Mouse (Mus musculus) kidney, postnatal 36 days (tissue): ENCODE data around the gene Dpp8.
A peak's percentile ranks its signal among the peaks of the same experiment; 100 is the strongest.

Experiments used
- DNase-seq, 2 experiments: peaks; one replicate each; pipeline ENCODE4 v3.0.0; 2021 to 2022; ENCODE audit warnings: mixed read lengths in 2 of 2

Gene Dpp8

DNA sequence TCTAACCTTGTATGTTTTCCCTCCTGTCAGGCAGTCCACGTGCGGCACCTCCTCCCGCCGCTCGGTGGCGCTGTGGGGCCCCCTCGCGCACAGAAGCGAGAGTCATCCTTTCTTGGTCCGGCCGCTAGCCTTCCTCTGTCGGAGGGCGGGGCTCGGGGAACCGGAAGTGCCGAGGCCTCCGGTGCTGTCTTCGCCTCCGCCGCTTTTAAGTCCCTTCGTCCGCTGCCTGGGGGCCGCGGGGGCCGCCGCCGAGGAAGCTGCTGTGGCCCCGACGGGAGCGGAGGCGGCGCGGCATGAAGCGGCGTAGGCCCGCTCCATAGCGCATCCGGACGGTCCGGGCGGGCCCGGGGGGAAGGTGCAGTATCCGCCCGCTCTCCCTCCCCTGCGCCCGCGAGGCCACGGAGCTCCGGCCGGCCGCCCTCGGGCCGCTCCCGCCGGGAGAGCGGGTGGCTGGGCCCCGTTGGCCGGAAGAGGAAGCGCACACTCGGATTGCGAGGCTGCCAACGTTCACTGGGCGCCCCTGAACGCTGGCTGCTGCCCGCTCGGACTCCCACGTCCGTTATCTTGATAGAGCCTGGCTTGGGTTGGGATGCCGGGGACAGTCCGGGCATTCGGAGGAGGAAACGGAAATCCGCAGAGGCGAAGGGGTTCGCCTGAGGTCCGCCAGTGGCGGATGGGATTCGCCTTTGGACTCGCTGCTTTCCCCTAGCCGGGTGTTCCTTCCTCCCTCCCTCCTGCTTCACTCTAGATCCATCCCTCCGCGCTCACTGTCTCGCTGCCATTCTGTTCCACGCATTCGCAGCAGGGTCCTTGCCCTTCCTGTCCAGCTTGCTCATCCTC lies at the start of gene Dpp8:
TSS of gene Dpp8 (plus strand) at position 146 of the 840 bp plus-strand sequence.
- DNase-seq: peak; percentile 96 to 97

DNA sequence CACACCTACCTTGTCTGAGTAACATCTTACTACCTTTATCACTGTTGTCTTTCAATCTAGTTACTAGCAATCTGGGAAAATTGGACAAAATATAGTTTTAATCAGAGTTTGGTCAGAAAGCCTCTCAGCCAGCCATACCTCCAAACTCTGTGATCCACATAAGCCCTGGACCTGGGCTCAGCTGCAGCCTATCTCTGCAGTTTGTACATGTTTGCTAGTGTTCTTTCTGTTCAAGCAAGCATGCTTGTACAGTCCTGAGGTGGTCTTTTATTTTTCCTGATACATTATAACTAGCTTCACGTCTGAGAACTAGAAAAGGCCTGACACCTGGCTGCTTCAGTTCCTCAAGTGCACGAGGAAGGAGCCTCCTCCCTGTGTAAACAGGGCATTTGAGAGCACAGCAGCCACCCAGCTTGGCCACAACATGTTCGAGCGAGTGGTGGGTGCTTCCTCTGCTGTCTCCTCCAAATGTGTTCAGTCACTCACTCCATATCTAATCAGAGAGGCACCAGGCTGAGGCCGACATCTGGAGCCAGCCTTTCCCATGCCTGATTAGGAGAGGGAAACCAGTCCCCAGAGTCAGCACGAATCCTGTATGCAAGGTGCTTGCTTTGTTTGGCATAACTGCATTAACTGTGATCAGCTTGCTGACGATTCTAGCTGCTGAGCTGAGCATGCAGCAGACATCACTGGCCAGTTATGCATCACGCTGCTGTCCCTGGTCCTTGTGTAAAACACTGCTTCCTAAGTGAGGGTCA lies 47.0 kb upstream of the Dpp8 start:
- no peak for DNase-seq

DNA sequence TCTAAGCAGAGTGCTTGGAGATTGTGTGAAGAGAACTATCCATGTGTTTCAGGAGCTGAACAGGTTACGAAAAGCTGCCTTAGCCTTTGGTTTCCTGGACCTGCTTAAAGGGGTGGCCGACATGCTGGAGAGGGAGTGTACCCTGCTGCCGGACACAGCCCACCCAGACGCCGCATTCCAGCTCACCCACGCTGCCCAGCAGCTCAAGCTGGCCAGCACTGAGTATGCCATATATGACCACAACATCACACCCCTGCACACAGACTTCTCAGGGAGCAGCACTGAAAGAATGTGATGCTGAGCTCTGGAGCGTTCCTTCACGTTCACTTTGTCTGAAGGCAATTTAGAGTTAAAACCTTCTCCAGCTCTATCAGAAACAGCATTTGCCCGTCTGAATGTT lies 46.4 kb upstream of the Dpp8 start:
- no peak for DNase-seq

DNA sequence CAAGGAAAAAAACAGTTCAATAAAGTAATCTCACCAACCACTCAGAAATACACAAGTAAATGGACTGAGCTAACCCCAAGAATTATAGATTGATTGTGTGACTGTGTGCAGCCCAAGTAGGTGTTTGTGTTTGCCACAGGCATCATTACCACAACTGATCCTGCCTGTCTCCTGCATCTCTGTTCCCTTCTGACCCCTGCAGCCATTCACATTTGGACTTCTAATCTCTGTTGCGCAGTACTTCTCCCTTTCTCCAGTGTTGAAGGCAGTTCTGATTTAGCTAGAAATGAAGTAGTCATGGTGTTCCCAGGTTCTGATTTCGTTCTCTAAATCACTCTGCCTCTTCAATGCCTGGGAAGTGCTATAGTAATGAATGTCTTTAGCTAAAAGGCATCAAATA lies 44.6 kb upstream of the Dpp8 start:
- DNase-seq: no peak

DNA sequence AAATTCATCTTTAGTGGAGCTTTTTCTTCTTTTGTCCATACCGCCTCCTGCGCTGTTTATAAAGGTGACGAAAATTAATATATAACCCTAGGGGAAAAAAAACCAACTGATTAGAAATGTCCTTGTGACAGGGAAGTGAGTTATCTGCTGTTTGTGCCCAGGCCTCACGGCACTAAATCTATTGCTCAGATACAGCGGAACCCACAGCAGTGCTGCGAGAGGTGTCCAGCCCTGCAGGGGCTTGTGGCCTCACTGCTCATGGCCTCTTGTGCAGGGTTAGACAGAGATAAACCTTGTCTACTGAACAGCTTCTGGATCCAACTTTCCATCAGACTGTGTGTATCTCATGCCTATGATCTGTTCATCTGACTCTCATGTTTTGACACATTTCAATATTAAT lies 43.8 kb upstream of the Dpp8 start:
- DNase-seq: no peak

DNA sequence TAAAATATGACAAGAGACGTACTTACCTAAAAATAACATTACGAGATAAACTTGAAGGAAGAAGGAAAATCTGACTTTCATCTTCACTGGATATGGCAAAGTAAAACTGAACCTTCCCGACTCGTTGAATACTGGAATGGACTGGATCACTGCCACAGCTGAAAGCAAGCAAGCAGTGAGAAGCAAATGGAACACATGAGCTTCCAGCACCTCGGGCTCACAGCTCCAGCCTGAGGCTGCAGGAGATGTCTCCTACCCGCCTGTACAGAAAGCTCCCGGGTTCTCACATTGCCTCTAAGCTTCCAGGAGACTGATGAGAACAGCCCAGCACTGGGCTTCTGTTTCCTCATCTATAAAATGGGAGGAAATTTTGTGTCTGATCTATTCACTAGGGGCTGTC lies 41.9 kb upstream of the Dpp8 start:
- DNase-seq: no peak

DNA sequence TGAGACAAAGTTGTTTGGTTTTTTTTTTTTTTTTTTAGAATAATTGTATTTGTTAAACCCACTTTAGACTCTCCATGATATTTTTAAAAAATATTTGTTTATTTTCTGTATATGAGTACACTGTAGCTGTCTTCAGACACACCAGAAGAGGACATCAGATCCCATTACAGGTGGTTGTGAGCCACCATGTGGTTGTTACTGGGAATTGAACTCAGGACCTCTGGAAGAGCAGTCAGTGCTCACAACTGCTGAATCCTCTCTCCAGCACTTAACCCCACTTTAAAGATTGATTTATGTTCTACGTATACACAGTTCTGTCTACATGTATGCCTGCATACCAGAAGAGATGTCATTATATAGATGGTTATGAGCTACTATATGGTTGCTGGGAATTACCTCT lies 36.8 kb upstream of the Dpp8 start:
- peak in 1 of 2 experiments; percentile 12 for DNase-seq

DNA sequence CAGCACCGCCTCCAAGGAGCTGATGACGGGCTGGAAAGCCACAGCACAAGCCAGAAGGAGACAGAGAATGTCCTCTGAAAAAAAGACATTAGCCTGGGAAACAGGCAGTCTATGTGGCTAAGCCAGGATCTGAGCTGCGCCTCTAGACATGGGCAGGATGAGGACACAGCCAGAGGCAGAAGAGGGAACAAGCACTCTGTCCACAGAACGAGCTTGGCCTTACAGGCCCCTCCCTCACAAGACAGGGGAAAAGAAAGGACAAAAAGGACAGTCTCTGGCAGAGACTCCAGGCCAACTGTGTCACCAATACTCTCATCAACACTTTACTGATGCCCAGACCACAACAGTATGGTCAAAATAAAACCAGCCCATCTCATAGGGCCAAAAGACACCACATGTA lies 30.7 kb upstream of the Dpp8 start:
- DNase-seq: no peak

DNA sequence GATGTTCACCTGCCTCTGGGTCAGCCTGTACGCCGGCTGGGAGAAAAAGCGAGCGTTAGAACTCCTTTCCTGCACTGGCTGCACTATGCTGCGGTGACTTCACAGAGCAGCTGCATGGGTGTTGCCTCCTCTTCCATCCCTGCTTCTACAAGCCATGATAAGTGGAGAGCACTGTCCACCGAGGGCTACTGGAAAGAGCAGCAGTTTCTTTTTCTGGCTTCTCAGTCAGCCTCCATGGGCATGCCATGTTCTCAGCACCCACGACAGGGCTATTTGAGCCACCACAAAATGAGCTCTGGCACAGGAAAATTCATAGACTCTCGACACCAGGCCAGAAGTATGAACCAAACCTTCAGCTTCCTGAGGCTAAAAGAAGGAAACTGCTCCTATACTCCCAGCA lies 26.5 kb upstream of the Dpp8 start:
- no peak for DNase-seq

DNA sequence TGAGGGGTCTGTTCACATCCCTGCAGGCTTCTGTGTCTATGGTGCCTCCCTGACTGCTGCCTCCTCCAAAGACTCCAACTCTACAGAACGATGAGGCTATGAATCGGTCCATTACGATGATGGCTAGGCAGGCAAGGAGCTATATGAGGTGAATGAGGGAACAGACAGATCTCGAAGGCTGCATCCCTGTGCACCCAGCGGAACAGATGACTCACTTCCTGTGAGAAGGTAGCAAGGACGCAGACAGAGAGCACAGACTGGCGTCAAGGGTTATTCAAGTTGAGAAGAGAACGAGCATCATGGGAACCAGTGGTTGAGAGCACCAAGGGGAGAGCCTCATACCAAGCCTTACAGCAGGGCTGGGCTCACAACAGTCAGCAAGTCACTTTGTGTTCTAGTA lies 21.6 kb upstream of the Dpp8 start:
- DNase-seq: no peak

DNA sequence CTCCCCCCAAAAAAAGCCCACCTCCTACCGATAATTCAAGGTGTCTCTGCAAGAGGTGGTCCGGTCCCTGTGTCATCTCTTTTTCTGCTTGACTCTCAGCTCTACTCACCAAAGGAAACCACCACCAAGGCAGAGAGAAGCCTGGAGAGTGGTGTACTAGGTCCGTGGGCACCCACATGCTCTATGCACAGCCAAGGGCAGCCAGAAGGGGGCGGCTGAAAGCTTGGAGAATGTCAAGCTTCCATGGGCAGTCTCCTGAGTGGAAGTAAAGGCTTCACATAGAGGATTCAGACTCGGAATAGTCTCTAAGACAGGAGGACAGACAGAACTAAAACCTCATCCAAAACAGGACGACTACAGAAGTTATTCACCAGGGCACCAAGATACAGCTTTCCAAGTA lies 20.9 kb upstream of the Dpp8 start:
- peak in 1 of 2 experiments; percentile 70 for DNase-seq

DNA sequence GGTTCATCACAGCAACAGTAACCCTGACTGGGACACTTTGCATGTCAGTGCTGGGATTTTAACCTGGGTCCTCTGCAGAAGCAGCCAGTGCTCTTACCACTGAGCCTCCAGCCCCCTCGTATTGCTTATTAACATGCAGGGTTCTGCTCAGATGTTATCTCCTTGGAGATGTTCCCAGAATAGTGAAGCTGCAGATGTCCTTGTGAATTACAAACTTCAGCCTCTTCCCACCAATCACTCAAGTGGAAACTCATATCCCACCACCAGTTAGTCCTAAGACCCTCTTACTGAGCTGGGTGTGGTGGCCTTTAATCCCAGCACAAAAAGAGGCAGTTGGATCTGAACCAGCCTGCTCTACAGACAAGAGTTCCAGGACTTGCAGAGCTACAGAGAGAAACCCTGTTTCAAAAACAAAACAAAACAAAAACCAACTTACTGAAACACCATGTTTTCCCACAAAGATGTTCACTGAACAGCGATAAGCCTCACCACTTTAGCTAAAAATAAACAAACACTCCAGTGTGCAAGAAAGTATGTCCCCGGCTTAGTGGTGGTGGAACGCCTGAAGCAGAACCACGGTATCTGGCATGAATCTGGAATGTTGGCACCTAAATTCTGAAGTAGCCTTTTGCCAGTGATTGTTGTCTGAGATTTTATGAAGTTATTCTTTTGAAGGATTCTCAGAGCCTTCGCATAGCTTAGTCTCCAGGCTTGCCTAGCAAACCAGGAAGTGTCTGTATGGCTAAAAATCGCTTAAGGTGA lies 16.6 kb upstream of the Dpp8 start:
- DNase-seq: no peak

DNA sequence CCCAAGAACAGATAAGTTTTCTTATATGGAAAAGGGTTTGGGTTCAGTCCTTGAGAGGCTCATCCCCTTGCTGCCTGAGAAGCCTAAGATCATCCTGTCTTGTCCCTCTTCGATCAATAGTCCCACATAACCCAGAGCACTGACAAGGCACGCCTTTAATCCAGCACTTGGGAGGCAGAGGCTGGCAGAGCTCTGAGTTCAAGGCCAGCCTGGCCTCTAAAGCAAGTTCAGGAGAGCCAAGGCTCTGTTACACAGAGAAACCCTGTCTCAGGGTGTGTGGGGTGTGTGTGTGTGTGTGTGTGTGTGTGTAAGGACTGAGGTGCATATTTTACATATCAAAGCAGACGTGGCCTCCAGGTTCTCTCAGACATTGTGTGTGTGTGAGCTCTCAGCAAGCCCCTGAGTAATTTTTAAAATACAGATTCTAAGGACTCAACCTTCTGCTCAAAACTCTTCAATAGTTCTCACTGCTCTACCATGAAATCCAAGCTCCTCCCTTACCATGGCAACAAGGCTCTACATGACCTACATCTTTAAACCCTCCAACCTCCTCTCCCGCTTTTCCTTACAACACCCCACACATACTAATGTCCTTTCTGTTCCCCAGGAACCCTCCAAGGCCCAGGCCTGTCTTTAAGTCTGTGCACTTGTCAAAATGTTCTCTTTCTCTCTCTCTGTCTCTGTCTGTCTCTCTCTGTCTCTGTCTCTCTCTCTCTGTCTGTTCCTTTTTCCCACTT lies 15.8 kb upstream of the Dpp8 start:
- no peak for DNase-seq

DNA sequence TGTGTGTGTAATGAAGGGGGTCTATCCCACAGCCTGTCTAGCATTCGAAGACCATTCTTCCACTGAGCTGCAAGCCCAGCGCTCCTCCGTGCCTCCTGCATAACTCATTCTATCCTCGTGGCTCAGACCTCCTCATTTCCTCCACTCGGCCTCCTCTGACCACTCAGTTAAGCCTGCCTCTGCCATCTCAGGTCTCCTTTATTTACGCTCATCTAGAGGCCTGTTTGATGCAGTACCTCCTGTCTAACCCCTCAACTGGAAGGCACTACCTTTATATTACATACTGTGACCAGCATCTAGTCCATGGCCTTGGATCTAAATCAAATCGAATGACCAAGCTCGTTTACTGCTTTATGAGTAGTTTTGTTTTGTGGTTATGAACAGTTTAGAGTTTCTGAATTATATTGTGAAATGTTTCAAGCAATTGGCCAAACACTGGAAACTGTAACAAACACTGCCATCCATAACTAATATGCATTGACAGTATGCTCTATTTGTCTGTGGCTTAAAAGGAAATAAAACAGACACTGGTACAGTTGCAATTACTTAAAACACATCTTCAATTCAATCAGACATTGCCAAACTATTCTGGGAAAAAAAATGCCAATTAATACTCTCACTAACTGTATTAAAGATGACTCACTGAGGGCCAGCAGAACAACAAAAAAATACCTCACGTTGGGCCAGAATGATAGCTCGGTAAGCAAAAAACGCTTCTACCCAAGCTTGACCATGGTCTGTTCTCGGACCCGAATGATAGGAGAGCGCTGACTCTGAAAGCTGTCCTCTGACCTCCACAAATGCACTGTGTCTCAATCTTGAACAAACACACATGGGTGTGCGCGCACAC lies 15.0 kb upstream of the Dpp8 start:
- DNase-seq: no peak

DNA sequence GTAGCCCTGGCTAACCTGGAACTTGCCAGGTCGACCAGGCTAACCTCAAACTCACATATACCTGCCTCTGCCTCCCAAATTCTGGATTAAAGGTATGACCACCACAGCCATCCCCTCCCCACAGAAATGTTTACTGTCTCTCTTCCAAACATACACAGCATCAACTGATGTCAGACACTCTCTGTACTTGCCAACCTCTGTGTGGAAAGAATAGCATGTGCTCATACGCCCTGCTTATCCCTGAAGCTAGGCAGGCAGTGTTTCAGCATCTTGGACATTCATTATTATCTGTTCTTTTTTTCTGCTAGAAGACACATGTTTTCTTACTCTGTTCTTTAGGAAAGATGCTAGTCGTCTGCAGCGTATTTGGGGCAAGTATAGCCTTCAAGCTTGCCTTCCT lies 14.3 kb upstream of the Dpp8 start:
- DNase-seq: no peak

DNA sequence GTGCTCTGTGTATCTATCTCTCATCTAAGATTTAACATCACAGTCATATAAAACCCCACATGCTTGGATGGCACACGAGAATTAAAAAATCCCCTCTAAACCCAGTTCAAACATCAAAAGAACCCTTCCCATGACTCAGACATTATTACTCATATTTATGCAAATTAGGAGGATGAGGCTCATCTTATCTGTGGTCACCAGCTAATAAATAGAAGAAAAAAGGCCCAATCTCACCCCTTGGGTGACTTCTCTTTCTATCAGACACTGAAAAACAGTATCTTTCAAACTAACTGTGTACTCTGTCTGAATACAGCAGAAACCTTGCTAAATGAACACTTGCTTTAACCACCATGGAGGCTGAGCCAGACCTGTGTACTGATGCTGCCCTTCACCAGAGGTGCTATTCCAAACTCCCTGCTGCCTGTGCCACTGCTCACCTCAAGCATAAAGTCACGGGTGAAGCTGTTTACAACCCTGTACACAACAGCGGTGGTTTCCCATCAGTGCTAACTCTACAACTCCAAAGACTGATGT lies 13.6 kb upstream of the Dpp8 start:
- no peak for DNase-seq

DNA sequence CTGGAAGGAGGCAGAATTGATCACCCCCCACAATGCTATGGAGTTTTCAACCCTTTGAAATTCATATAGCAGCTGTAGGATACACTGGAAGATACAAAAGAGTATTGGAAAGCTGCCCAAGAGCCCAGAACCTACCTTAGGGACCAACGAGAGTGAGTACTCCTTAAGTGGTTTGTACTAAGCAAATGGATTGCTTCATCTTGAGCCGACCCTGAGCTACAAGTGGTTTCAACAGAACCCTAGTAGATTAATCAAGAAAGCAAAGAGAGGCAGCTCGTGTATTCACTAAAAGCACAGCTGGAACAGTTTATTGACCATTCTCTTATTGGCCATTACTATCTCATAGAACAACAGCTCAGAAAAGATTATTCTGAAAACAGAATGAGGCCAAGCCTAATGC lies 13.1 kb upstream of the Dpp8 start:
- no peak for DNase-seq

DNA sequence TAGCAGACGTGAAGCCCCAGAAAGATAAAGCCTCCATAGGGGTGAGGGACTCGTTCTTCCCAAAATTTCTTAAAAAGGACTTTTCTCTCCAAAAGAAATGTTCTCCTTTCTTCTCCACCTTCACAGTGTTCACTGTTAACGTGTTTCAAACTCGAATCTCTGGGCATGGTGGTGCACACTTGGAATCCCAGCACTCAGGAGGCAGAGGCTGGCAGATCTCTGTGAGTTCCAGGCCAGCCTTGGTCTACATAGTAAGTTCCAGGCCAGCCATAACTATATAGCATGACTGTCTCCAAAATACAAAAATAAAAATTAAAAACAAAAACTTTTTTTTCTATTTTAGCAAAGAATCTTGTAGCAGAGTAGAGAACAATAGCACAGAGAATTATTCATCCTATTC lies 12.1 kb upstream of the Dpp8 start:
- DNase-seq: no peak

DNA sequence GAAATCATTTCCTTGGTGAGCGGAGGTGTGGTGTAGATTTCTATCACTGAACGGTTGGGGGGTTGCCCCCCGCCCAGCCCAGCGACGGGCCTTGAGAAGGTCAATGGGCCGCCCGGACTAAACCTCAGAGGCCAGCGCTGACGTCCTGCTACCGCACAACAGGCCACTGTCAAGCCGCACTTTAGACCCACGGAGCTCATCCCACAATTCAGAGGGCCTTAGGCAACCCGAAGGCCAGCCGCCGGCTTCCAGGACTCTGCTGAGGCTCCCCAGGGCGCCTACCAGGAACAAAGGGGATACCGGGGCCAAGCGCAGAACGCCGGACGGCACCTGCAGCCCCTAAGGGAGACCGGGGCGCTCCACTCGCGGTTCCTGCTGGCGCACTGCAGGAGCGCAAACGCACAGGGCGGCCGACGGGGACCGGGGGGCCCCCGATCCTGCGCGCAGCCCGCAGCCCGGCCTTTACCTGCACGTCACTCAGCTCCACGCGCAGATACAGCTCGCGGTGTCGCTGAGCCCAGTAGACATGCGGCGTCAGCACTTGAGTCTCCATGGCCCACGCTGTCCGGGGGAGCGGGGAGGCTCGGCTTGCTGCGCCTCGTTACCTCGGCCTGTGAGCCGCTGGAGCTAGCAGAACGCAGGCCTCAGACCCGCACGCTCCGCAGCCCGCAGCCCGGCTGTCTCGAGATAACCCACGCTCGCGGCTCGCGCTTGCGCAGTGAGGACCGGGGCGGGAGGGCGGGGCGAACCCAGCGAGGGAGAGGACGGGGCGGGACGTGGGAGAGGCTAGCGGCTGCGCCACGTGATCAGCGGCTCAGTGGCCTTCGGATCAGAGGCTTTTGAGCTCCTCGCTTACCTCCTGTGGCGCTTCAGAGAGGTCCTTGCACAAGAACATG lies 11.0 kb upstream of the Dpp8 start, which contains the start of gene Hacd3:
TSS of gene Hacd3 (minus strand) at position 703 of the 896 bp plus-strand sequence.
- DNase-seq: peak; percentile 93 to 95

DNA sequence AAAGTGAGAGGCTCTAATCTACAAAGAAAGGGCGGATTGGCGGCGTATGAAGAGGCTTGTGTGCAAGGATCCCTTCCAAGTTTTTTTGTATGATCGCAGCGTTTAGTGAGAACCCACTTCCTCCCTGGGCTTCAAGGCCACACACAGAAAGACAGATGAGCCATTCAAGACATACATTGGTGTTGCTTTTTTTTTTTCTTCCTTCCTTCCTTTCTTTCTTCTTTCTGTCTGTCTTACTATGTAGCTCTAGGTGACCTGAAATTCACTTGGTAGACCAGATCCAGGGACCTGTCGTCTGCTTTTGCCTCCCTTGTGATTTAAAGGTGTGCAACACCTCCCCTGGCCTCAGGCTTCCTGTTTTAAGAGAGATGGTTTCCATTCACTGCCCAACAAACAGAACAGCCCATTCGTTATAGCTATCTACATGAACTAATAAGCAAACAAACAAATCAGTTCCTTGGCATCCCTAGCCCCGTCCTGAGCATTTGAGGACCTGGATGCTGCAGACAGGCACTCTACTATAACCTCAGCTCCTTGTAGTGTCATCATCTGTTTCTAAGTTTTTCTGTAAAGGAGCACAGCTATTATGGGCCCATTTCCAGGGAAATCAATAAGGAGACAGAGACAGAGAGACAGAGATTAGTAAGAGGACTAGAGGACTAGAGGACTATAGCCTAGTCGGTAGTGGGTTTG lies 10.2 kb upstream of the Dpp8 start:
- DNase-seq: no peak
